Mouse (Mus musculus) cerebellum, adult 9-10 months (tissue): ENCODE results near the gene Krtap24-1.

Experiments
- DNase-seq: peaks from one replicate; pipeline ENCODE4 v3.0.0; 2022

Krtap24-1 gene

DNA sequence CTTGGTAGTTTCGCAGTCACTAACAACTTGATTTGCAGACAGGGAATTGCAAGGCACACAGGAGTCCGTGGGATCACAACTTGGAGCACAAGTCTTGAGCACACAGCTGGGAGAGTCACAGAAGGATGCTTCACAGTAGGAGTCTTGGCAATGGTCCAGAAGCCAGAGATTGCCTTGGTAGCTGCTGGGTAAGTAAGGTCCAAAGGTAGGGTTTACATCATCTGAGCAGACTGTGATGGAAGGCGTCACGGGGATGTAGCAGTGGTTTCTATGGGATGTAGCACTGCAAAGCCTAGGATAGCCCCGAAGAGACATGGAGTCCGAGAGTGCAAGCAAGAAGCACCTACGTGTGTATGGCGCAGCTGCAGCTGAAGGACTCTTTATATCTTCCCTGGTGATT lies at the start of gene Krtap24-1:
Gene Krtap24-1, minus strand, starts transcription at position 358 of the 400 bp plus-strand sequence.
- DNase-seq = no peak

DNA sequence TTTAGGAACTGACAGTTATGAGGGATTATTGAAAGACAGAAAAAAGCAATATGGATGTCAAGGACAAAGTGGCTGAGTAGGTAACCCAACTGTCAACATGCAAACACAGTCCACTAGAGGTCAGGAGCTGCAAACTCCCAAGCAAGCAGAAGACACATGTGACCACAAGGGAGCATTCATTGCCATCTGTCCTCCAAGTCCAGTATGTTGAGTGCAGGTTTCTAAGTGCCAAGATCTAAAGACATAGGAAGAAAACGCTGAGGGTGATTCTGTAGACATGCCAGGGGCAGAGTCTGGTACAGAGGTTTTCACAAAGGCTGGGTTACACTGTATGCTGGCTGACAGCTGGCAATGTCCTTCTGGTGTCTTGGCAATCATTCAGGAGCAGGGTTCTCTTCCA lies 45.3 kb upstream of the Krtap24-1 start:
- DNase-seq = no peak

DNA sequence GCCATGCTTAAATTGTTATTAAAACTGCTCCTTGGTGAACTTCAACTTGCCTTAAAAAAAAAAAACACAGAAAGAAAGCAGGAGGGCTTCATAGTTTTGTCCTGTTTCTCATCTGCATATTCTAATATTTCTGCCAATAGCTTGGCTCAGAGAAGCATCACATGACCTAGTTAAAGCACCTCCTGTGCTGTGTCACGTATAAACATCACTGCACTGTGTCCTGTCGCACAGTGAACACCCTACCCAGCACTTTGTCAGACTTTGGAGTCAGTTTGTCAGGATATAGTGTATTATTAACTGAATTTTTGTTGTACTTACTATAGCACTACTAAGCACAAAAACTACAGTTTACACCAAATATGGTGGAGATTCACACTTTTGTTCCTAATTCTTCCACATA lies 39.9 kb upstream of the Krtap24-1 start:
- no peak for DNase-seq

DNA sequence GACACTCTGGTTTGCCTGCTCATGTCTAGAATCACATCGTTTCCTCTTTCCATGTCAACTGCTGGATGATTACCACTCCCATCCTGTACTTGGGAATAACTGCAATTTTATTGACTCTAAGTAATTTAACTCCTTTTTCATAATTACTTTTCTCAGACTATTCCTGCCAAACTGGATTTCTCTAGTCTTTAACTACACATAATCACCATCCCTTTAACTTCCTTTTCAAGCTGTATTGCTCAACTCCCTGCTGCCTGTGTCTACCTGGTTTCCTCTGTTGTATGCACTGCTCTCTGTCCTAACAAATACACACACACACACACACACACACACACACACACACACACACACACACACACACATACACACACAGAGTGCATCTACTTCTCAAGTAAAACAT lies 39.0 kb upstream of the Krtap24-1 start:
- no peak for DNase-seq

DNA sequence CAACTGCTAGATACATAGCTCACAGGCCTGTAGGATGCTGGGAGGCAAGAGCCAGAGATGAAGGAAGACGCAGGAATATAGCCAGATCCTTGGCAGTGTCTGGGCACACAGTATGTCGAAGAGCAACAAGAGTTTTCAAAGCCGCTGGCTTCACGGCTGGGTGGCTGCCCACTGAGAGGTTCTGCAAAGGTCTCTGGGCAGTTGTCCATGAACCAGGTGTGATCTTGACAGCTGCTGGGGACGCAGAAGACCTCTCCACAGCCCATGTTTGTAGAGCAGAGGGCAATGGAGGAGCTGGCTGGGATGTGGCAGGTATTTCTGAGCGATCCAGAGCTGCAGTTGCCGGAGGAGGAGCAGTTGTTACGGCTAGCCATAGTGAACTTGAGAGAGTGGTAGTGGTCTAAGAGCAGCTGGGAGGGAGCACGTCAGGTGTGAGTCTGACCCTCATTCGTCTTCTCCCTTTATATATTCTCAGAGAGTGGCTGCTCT lies 35.3 kb upstream of the Krtap24-1 start, which contains the start of gene Krtap26-1:
Gene Krtap26-1, minus strand, starts transcription at position 439 of the 489 bp plus-strand sequence.
- no peak for DNase-seq

DNA sequence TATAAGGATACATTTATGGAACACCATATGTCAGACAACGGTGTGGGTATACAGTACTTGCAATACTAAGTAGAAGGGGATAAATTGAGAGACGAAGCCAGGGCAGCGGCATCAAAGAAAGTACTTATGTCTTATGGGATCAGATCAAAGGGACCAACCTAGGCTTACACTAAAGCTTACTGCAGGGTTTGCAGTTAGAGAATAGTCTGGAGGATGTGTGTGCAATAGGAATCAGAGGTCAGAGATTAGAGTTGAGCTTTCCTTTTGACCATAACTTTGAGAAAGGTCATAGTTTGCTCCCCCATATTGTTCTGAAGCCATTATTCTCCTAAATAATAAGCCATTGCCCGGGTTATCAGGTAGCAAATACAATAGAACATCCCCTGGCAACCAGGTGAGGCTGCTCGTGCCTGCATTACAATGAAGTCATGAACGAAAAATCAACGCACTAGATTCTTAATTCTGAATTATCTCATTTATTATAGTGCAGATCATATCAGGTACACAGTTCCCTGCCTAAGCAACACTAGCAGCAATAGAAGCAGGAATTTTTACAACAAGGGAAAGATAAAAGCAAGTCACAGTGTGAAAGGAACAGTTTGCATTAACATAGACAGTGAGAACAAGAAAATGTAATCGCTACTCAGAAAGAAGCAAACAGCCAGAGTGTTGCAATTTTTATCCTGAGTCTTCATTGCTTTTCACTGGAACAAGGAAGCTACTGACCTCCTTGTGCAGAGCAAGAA lies 34.5 kb upstream of the Krtap24-1 start:
- DNase-seq = no peak

DNA sequence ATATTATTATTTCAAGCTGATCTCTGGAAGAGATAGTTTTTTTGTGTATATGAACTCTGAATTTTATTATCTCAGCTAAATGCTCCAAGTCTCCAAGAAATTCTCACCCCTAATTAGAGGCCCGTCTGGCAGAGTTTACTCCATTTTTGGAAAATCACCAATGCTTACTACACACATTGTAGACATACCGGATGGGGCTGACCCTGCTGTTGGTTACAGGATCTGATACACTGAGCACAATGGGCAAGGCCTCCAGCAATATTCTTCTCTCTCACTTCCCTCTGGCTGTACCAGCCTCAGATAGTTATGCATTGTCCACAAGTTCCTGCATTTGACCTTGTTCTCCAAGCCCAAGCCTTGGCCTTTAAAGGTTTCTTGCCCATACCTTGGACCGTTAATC lies 28.0 kb upstream of the Krtap24-1 start:
- no peak for DNase-seq

DNA sequence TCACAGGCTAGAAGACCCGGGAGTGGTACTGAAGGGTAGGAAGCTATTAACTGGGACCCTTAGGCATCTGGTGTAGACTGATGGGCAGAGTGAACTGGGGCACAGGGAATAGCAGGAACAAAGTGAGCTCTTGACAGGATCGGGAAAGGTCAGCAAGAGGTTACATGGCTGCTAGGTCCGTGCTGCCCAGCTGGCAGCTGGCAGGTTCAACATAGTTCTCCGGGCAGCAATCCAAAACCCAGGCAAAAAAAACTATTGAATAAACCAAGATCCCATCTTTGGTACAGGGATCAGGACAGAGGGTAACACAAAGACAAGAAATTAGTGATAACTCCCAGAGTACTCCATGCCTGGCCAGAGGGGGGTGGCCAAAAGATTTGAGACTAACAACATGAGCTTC lies 23.1 kb upstream of the Krtap24-1 start:
- DNase-seq = no peak

DNA sequence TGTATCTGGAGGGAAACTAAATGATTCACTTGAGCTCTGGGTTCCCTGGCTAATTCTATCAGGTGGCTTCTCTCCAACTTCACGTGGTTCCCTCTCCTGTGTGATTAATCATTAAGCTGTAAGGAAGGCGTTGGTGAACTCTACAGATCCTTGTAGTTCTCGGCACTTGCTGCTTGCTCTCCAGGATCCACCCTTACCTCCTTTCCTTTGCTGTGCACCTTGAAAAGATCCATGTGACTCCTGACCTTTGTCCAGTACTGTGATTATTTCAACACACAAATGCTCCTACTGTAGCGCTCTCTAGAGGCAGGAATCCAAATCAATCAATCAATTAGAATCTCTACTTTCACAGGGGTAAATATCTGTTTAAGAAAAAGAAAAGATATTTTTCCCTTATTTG lies 19.4 kb upstream of the Krtap24-1 start:
- no peak for DNase-seq

DNA sequence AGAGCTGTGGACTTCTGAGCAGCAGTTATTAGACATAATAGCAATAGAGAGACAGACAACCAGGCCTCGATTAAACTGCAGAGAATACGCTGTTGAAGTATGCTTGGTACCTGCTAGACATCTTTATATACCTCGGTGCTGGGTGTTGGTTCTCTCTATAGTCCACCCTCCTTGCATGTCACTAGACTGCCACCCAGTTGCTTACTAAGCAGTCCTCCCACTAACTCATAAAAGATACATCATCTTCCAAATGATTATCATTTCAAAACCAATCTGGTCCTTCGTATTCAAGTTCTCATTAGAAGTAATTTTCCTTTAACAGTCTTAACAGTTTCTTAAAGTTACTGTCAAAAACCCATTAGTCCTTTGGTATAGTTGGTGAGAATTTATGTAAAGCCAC lies 15.5 kb upstream of the Krtap24-1 start, which contains the start of gene 2310079G19Rik:
Gene 2310079G19Rik, minus strand, starts transcription at position 101 of the 400 bp plus-strand sequence.
- DNase-seq = no peak

DNA sequence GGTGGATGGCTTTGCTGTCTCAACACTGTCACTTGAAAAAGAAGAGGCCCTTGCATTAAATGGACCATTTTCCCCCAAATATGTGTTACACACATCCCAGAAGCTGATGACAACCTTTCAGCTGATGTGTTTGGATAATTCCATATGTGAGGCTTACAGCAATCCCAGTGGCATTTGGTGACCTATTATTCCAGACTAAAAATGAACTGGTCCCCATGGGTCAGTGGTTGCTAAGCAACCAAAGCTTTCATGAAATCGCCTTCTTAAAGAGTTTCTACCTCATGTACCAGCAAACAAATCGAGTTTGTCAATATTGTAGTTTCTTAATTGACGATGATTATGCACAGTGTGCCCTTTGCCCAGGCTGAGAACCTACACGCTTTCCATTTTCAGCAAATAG lies 633 bp upstream of the Krtap24-1 start:
- DNase-seq = no peak

DNA sequence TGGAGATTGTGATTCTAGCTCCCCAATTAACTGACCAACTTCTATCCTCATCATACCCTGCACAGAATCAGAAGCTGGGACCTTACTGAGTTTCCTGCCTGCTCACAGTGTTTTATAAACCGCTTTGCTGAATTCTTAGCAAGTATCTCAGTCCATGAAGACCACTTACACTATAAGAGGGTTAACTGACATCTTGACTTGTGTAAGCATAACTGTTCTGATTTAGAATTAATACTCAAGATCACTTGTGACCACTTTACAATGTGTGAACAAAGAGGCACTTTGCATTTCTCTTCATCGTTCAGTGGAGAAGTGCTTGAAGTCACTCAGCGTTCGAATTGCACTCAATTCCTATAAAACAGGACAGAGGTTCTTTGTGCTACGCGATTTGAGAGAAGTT lies 7.5 kb downstream of the Krtap24-1 start:
- DNase-seq = no peak

DNA sequence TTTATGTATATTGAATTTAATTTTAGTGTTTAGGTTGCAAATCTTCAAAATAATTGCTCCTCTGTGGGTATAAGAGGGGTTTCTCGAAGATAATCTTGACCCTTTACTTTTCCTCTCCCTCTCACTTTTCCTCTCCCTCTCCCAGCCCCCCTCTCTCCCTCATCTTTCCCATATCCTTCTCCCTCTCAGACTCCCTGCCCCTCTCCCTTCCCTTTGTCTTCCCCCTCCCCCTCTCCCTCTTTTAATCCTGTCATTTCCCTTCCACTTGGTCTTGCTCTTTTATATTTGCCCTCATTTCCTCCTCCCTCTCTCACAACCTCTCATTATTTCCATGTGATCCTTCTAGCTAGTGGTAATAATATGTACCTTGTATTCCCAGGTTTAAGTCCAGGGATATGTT lies 9.6 kb downstream of the Krtap24-1 start:
- DNase-seq = no peak

DNA sequence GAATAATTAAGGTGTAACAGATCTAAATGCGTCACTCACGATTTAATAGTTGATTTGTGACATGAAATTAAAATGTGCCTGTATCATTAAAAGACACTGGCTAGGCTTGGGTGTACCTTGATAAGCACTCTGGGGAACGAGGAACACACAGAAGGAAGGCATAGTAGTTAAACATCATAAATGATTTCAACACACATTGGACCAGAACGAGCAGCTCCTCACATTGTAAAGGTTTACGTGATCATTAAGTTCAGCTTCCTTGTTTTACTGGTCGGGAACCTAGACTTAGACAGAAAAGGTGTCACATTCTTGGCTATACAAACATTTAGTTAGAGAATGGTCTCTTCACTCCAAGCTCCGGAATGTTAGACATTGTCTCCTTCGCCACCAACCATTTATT lies 11.8 kb downstream of the Krtap24-1 start:
- DNase-seq = no peak

DNA sequence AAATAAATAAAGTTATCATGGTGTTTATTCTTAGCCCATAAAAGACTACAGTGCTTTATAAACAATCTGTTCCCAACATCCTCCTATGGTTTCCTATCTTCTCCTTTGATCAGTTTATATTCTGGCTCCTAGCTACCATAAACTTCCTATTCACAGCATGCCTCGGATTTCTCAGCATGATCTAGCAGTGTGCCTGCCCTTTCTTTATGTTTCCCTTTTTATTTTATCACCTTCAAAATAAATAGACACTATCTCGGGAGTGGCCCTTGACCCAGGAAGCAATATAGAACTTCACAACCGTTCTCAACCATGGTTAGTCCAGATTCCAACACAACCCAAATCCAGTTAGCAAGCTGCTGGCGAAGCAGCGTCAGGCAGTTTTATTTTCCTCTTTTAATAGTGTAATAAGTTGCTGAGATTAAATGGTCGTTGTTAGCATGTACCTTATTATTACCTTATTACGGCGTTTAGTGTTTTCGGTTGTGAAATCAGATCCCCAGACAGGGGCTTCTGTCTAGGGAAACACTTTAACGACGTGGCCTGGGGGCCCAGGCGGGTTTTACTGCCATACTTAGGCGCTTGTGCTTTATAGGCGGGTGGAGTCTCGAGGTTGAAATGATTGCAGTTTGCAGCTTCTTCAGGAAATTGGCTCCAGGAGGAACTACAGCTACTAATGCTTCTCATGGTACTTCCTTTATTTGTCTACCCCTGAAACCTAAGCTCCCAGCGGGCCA lies 12.4 kb downstream of the Krtap24-1 start:
- no peak for DNase-seq

DNA sequence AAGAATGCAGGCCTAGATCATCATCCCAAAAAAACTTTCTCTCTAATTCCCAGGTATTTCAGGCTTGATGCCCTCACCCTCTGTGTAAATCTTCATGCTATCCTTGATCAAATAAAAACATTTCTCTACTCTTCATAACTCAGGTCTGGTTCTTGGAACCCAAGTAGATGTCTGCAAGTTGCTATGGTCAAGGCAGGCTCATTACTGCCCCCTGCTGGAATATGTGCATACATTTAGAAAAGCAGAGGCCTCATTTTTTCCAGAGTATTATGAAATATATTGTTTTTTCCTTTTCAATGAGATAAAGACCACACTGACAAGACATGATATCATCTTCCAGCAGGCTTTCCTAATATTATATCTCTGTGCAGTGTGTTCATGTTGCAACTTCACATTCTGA lies 19.3 kb downstream of the Krtap24-1 start:
- no peak for DNase-seq

DNA sequence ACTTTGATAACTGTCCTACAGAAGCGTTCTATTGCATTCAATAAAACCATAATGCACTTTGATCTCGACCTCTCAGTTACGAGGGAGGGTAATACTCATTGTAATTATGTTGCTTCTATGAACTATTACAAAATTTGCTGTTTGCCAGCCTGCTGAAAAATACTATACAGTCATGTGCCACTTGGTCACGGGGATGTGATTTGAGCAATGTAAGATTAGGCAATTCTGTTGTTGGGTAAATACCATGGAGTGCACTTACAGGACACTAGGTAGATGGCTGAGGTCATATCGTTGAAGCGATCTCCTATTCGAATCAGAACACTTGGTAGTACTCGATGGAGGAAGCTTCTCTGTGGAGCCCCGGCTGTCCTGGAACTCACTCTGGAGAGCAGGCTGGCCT lies 28.7 kb downstream of the Krtap24-1 start:
- DNase-seq = no peak

DNA sequence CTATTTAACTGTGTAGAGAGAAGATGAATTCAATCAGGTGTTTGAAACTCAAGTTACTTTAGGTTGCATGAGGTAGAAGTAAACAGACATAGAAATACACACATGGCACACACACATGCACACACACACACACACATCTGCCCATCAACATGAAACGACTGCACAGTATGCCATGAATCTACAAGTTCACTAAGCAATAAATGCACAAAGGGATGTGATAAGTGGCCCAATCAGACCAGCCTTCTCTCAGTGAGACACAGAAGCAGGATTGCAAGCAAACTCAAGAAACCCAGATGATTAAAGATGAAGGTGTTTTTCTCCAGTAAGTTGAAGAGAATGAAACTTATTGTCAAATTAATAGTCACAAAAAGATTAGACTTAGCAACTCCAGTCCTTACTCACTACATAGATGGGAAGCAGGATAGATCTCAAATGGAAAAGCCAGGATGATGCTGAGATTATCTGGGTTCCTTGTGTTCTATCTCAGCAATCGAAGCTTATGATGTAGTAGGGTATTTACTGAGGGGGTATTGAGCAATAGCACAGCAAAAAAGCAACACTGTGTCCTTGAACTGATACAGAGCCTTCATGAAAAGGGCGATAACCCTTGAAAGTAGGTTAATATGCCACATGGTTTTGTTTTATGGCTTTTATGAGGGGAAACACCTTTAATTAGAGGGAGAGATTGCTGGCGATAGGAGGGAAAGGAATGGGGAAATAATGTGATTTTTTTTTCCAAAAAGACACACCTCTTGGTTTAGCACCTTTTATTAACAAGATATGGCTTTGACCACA lies 36.0 kb downstream of the Krtap24-1 start:
- DNase-seq = no peak

DNA sequence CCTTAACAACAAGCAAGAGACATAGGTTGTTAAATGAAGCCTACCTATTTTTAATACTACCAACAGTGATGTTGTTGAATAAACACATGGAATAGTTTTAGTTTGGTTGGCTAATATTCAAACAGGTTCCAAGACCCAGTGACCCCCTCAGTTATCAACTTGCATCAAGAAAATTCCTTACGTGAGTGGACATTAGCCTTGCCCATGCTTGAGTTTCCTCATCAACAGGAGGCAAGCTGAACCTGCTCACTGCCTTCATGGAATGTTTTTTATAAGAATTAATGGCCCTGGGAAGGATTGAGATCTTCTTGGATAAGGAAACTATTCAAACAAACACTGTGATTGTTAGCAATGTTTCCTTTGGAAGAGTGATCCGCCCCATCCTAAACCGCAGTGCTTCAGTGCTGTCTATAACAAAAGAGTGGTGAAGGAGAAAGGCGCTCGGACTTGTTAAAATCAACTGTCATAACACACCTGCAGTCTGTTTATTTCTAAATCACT lies 39.1 kb downstream of the Krtap24-1 start:
- DNase-seq = no peak

DNA sequence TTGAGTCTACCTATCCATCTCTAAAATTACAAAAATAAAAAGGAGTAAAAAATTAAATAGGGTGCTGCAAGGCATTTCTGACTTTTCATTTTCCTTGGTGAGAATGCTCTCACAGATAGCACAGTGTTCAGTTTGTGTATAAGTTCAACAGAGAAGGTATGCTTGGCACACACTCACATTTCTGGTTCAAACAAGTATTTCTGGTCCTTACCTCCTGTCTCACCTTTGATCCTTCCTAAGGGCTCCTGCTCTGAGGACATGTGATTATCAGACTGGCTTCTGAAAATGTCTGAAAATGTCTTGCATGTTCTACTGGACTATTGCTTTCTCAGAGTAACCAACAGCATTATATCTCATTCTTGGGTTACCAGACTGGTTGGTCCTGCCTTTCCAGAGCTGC lies 41.9 kb downstream of the Krtap24-1 start:
- no peak for DNase-seq

DNA sequence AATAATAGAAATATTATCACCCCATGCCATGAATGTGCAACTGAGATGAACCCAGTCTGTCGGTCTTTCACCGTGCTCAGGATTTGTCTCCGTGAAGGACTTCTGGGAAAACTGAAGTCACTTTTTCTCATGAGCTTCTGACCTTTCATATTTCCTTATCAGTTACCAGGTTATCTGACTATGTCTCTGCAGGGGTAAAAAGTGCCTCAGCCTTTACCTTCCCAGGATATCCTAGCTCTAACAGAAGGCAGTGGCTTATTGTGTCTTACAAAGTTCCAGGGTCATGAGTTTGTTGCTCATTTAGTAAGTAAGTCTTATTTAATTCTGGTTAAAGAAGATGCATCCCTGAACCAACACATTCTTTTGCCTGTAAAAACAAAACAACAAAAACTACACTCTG lies 42.3 kb downstream of the Krtap24-1 start:
- DNase-seq = no peak

DNA sequence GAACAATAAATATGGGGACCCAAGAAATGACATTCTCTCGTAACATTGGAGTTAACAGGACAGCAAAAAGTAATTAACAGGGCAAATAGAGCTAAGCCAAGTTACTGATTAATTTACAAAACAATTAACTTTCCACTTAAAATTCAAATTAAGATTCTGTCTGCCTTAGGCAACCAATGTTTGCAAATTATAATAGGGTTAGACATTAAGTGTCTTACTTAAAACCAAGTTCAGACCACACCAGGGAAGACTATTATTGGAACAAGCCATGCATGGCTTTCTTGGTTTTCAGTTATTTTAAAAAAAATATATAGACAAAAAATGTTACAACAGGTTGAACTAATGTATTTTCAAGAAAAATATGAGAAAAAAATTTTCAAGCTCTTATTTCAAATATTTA lies 43.0 kb downstream of the Krtap24-1 start:
- DNase-seq = no peak
